Mouse (Mus musculus) kidney, postnatal 0 days (tissue): ENCODE measurements at regions not wholly inside any gene's neighbourhood (a gene's known extent, or its start where the extent isn't known, plus 50 kb on each side); places are given as distances from the start of the nearest gene placed in this dataset.

ENCODE experiments used
- ATAC-seq: fragments of 200-750 bp; cut with Nextera tagmentation; replicated peaks from 2 replicates; pipeline ENCODE4 v1.8.0; 2017; ENCODE audit warnings: low read depth, moderate number of reproducible peaks, moderate TSS enrichment, moderate library complexity; ENCODE audit not compliant: low FRiP score
- DNase-seq: peaks from one replicate; pipeline ENCODE4 v3.0.0-alpha.2; 2016; ENCODE audit warnings: low spot score
- H3K27ac ChIP-seq: fragments of 300-500 bp; sonication (generic); 2 replicates; pipeline ENCODE4 v1.5.1; 2014; ENCODE audit warnings: mild to moderate bottlenecking
- H3K27me3 ChIP-seq: fragments of 300-500 bp; sonication (generic); 2 replicates; pipeline ENCODE4 v1.6.1; 2014; ENCODE audit warnings: low read length, mixed read lengths; ENCODE audit not compliant: insufficient read depth
- H3K36me3 ChIP-seq: fragments of 300-500 bp; sonication (generic); 2 replicates; pipeline ENCODE4 v1.6.1; 2014; ENCODE audit warnings: low read length, mixed read lengths; ENCODE audit not compliant: insufficient read depth
- H3K4me1 ChIP-seq: fragments of 300-500 bp; sonication (generic); replicated peaks from 2 replicates; pipeline ENCODE4 v1.6.1; 2014; ENCODE audit warnings: antibody characterized with exemption, low read length, mixed read lengths; ENCODE audit not compliant: insufficient read depth
- H3K4me2 ChIP-seq: fragments of 300-500 bp; sonication (generic); 2 replicates; pipeline ENCODE4 v1.6.1; 2014; ENCODE audit warnings: mild to moderate bottlenecking, low read length, moderate library complexity, mixed read lengths
- H3K4me3 ChIP-seq: fragments of 300-500 bp; sonication (generic); replicated peaks from 2 replicates; pipeline ENCODE4 v1.5.1; 2014; ENCODE audit warnings: low read depth, low read length
- H3K9ac ChIP-seq: fragments of 300-500 bp; sonication (generic); 2 replicates; pipeline ENCODE4 v1.6.1; 2014; ENCODE audit warnings: low read depth, low read length
- H3K9me3 ChIP-seq: fragments of 300-500 bp; sonication (generic); replicated peaks from 2 replicates; pipeline ENCODE4 v1.6.1; 2016; ENCODE audit warnings: low read length, inconsistent platforms, mixed read lengths
- CTCF ChIP-seq: IDR thresholded peaks from 2 replicates; pipeline ENCODE4 v1.5.1; 2016; ENCODE audit warnings: antibody characterized with exemption, low read depth, mild to moderate bottlenecking, moderate library complexity
- WGBS: fragments of 180-500 bp; shearing (Covaris S2); extraction: QIAGEN DNeasy Blood & Tissue Kit; methylation state at CpG from one replicate; pipeline ENCODE4 v1.1.7; 2014; 5-methylcytosine and 5-hydroxymethylcytosine counted together

DNA sequence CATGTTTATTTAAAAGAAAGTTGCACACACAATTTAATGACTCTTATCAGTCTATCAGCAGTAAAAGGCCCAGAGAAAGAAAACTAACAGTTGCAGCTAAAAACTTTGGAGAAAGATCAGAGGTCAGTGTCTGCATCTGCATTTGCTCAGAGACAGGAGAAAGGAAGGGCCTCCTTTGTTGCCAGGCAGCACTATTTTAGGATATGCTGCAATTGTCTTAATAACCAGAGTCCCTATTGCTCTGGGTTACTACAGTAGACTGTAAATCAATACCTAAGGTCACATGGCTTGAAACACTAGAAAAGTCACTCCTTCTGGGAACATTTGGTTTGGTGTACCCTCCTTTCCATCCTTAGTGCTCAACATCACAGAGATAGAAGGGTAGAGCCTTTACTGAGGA, 175.7 kb downstream of the Hdgfl1 start:
- ATAC-seq: no peak
- H3K36me3 ChIP-seq: no peaks in the 10 kb centered on the region
- H3K4me3 ChIP-seq: no peak overlapping the region
- TF ChIP-seq CTCF: no peak
- H3K9me3 ChIP-seq: no peaks in the 10 kb centered on the region
- no peak overlapping the region for H3K9ac ChIP-seq
- no peaks in the 10 kb centered on the region for H3K27me3 ChIP-seq
- peak; percentile 71 for DNase-seq
- no peaks in the 10 kb centered on the region for H3K4me1 ChIP-seq
- no peak overlapping the region for H3K27ac ChIP-seq
- H3K4me2 ChIP-seq: no peak overlapping the region

DNA sequence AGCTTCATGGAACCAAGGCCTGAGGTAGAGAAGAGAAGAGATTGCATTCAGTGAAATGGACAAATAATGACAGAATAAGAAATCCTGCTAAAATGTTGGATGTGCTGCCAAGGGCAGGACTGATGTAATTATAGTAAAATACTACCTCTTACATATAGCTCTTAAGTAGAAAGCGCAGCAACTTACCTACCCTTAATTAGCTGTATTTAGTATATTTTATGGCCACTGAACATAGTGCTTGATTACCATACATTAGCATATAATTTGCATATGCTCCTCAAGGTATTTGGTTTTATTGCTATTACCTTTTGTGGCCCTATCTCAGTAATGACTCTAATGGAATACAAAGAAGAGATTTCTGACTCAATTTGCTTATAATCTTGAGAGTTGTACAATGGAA, 176.2 kb downstream of the Hdgfl1 start:
- ATAC-seq: no peak
- no peak for DNase-seq
- H3K9me3 ChIP-seq: no peaks in the 10 kb centered on the region
- H3K27ac ChIP-seq: no peak overlapping the region
- no peak overlapping the region for H3K4me2 ChIP-seq
- no peaks in the 10 kb centered on the region for H3K4me1 ChIP-seq
- no peak overlapping the region for H3K9ac ChIP-seq
- no peaks in the 10 kb centered on the region for H3K36me3 ChIP-seq
- H3K4me3 ChIP-seq: no peak overlapping the region
- no peak for TF ChIP-seq CTCF
- H3K27me3 ChIP-seq: no peaks in the 10 kb centered on the region
- WGBS: 90% methylated on average over 1 of the region's 1 CpGs

DNA sequence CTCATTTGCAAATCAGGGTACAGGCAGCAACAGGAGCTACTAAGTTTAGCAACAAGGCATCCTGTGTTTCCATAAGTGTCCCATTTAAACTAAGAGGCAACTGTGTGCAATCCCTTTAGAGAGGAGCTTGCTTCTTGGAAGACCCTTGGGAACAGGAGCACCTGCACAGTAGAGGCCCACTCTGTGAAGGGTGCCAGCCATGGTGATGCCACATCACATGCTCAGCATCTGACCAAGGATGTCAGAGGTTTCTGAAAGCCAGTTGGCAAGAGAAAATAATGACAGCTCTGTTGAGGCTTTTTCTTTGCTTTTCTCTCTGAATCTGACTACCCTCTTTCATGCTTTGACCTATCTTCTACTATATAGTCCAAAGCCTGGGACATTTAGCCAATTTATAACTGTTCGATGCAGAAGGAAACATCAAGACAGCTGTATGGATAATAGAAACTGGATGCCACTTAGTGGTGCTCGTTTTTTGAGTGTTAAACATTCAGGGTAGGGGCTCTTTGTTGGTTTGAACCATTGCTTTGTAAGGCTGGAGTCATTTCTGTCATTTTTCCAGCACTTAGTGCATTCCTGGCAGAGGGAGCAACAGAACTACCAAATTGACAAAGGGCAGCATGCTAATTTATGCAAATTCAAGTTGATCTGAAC, 193.9 kb downstream of the Hdgfl1 start:
- H3K27me3 ChIP-seq: no peaks in the 10 kb centered on the region
- H3K4me2 ChIP-seq: no peak overlapping the region
- no peaks in the 10 kb centered on the region for H3K9me3 ChIP-seq
- no peaks in the 10 kb centered on the region for H3K36me3 ChIP-seq
- no peak overlapping the region for H3K27ac ChIP-seq
- ATAC-seq (no peak), DNase-seq (no peak)
- H3K9ac ChIP-seq: no peak overlapping the region
- TF ChIP-seq CTCF: no peak
- H3K4me3 ChIP-seq: no peak overlapping the region
- H3K4me1 ChIP-seq: no peaks in the 10 kb centered on the region
- 81% methylated on average over 2 of the region's 2 CpGs for WGBS

DNA sequence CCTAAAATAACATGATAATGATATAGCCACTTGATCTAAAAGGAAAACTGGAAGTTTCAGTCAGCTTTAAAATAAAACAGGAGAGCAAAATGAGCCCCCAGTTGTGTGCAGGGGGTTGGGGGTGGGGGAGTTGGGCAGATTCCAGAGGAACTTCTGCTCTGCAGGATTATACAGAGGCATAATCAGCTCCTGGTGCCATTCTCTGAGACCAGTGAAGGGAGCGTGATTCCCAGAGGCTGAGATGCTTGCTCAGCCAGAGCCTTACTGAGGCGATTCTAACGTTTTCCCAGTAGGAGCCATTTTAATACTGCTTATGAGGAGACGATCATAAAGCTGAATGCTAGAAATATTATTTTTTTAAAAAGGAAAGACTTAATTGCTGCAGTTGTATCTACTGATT, 200.5 kb downstream of the Hdgfl1 start:
- Histone ChIP-seq H3K27ac (no peak overlapping the region), H3K9me3 (no peaks in the 10 kb centered on the region), H3K9ac (no peak overlapping the region), H3K4me1 (no peaks in the 10 kb centered on the region), H3K36me3 (no peaks in the 10 kb centered on the region), H3K27me3 (no peaks in the 10 kb centered on the region), H3K4me3 (no peak overlapping the region), H3K4me2 (no peak overlapping the region)
- no peak for DNase-seq
- WGBS: 59% methylated on average over 4 of the region's 4 CpGs
- ATAC-seq: no peak
- TF ChIP-seq CTCF: no peak

DNA sequence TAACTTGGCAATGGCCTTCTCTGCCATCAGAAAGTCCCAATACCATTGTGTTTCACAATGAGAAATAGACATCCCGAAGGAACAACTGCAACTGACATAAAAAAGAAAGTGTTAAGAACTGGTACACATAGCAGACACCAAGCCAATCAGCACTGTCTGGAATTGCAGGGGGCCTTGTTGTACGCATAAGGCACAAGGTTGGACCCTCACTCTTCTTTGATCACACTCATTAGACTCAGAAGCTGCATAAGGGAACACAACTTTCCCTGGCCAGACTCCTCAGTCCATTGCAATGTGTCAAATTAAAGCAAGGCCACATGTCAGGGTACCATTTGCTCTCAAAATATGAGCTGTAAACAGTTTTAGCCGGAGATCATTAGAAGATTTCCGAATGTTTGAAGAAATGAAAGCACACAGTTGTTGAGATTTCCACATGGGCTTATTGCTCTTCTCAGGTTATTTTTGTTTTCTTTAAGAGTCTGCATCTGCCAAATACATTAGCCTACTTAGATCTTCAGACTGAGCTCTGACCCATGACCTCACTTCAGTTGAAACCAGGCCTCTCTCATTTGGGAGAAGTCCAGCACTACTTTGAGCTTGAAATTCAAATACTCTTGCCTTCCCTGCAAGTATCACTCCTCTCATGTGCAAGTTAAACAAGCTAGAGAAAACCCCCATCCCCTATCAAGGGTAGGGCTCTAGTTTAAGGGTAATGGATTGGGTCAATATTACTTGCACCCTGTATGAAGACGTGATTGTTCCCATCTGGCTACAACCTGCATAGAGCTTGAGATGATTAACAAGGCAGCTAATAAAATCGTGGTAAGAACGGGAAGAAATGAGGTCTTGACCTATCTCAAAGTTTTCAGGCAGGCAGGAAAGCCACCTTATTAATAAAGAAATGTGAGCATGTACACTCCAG, 204.8 kb downstream of the Hdgfl1 start:
- no peaks in the 10 kb centered on the region for H3K4me1 ChIP-seq
- no peak overlapping the region for H3K9ac ChIP-seq
- no peak for TF ChIP-seq CTCF
- H3K9me3 ChIP-seq: no peaks in the 10 kb centered on the region
- H3K27ac ChIP-seq: no peak overlapping the region
- DNase-seq (peak; percentile 47), ATAC-seq (no peak; the same call in 1 of the 2 replicates)
- no peaks in the 10 kb centered on the region for H3K27me3 ChIP-seq
- 43% methylated on average over 7 of the region's 7 CpGs for WGBS
- no peak overlapping the region for H3K4me3 ChIP-seq
- no peaks in the 10 kb centered on the region for H3K36me3 ChIP-seq
- H3K4me2 ChIP-seq: no peak overlapping the region

DNA sequence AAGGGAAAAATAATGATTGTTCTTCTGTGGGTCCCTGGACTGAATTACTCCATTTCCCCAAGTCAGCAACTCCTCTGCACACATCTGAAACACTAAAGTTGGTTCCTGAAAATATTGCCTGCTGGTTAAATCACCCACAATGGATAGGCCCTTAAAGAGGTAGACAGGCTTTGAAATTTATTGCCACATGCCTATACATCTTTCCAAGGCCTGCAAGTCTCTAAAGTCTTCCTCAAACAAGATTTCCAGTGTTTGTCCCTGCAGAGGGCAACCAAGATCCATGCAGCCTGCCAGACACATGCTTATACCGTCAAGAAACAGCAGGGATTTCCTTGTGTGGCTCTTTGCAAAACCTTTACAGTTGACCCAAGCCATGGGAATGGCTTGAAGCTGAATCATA, 211.6 kb downstream of the Hdgfl1 start:
- ATAC-seq (no peak), DNase-seq (peak; percentile 59)

More for the DNA sequence above, 211.6 kb downstream of the Hdgfl1 start:
- Histone ChIP-seq H3K4me1 (no peaks in the 10 kb centered on the region), H3K4me3 (no peak overlapping the region), H3K4me2 (no peak overlapping the region), H3K9me3 (no peaks in the 10 kb centered on the region), H3K27me3 (no peaks in the 10 kb centered on the region), H3K27ac (no peak overlapping the region), H3K36me3 (no peaks in the 10 kb centered on the region), H3K9ac (no peak overlapping the region)
- TF ChIP-seq CTCF: peak; percentile 71
- 14% methylated on average over 1 of the region's 1 CpGs for WGBS
